Mouse (Mus musculus): ENCODE measurements around the gene Baiap2l1.

- TF ChIP-seq CTCF (IDR thresholded peaks at IDR 0.05; ENCODE audit: borderline replicate concordance, control insufficient read depth, extremely low read depth, insufficient read depth, low read length, poor library complexity) = no peak
- no peak for TF ChIP-seq POLR2A (IDR thresholded peaks at IDR 0.05; ENCODE audit: control insufficient read depth, extremely low read depth, insufficient read depth, low read length, poor library complexity)
Measured at GRCm38 (mm10) chr5:144271772-144272171, 86.1 kb downstream of the Baiap2l1 start.

Measured in thymus, adult 2 months (tissue).